Mouse (Mus musculus) limb, embryonic 13.5 days (tissue): ENCODE measurements at regions not wholly inside any gene's neighbourhood (a gene's known extent, or its start where the extent isn't known, plus 50 kb on each side); places are given as distances from the start of the nearest gene placed in this dataset.

Source experiments
- ATAC-seq: fragments of 200-750 bp; cut with Nextera tagmentation; 2 replicates; pipeline ENCODE4 v1.8.0; 2017; ENCODE audit warnings: low read depth, moderate number of reproducible peaks, moderate TSS enrichment; ENCODE audit not compliant: low FRiP score
- H3K27ac ChIP-seq: fragments of 300-500 bp; sonication (generic); 2 replicates; pipeline ENCODE4 v1.5.1; 2015; ENCODE audit warnings: inconsistent platforms, mild to moderate bottlenecking, moderate library complexity
- H3K27me3 ChIP-seq: fragments of 300-500 bp; sonication (generic); 2 replicates; pipeline ENCODE4 v1.6.1; 2015; ENCODE audit warnings: mild to moderate bottlenecking, inconsistent platforms
- H3K36me3 ChIP-seq: fragments of 300-500 bp; sonication (generic); 2 replicates; pipeline ENCODE4 v1.6.1; 2015; ENCODE audit warnings: inconsistent platforms, mild to moderate bottlenecking, moderate library complexity
- H3K4me1 ChIP-seq: fragments of 300-500 bp; sonication (generic); 2 replicates; pipeline ENCODE4 v1.6.1; 2015; ENCODE audit warnings: inconsistent platforms
- H3K4me2 ChIP-seq: fragments of 300-500 bp; sonication (generic); replicated peaks from 2 replicates; pipeline ENCODE4 v1.6.1; 2015; ENCODE audit warnings: inconsistent platforms, mild to moderate bottlenecking, moderate library complexity
- H3K4me3 ChIP-seq: fragments of 300-500 bp; sonication (generic); 2 replicates; pipeline ENCODE4 v1.5.1; 2015; ENCODE audit warnings: moderate library complexity, mild to moderate bottlenecking, inconsistent platforms
- H3K9ac ChIP-seq: fragments of 300-500 bp; sonication (generic); 2 replicates; pipeline ENCODE4 v1.6.1; 2015; ENCODE audit warnings: mild to moderate bottlenecking, inconsistent platforms
- H3K9me3 ChIP-seq: fragments of 300-500 bp; sonication (generic); 2 replicates; pipeline ENCODE4 v1.6.1; 2016; ENCODE audit warnings: inconsistent platforms
- WGBS: fragments of 180-500 bp; shearing (Covaris S2); methylation state at CpG from one replicate; pipeline ENCODE4 v1.1.7; 2015; 5-methylcytosine and 5-hydroxymethylcytosine counted together

GRCm38 (mm10) chr3:41469106-41469505 lies 86.4 kb upstream of the Jade1 start:
- Histone ChIP-seq H3K4me1 (no peaks in the 10 kb centered on the region), H3K9me3 (no peaks in the 10 kb centered on the region), H3K9ac (no peak overlapping the region), H3K4me3 (no peak overlapping the region), H3K27me3 (no peaks in the 10 kb centered on the region), H3K4me2 (no peak overlapping the region), H3K27ac (no peak overlapping the region), H3K36me3 (no peaks in the 10 kb centered on the region)
- WGBS, result 55% methylated on average over 6 of the region's 6 CpGs
- ATAC-seq, result no peak

- H3K9me3 ChIP-seq, result no peaks in the 10 kb centered on the region
- no peaks in the 10 kb centered on the region for H3K36me3 ChIP-seq
- H3K27ac ChIP-seq, result no peak overlapping the region
- no peak for ATAC-seq
- WGBS, result 83% methylated on average over 1 of the region's 1 CpGs
- no peak overlapping the region for H3K9ac ChIP-seq
- H3K4me3 ChIP-seq, result no peak overlapping the region
- no peaks in the 10 kb centered on the region for H3K4me1 ChIP-seq
- H3K27me3 ChIP-seq, result no peaks in the 10 kb centered on the region
- no peak overlapping the region for H3K4me2 ChIP-seq
Measured at GRCm38 (mm10) chr3:41467857-41468256, 87.7 kb upstream of the Jade1 start.

GRCm38 (mm10) chr3:41465893-41466292 lies 89.6 kb upstream of the Jade1 start:
- Histone ChIP-seq H3K27ac (no peak overlapping the region), H3K4me1 (no peaks in the 10 kb centered on the region), H3K4me2 (no peak overlapping the region), H3K27me3 (no peaks in the 10 kb centered on the region), H3K4me3 (no peak overlapping the region), H3K9ac (no peak overlapping the region), H3K36me3 (no peaks in the 10 kb centered on the region), H3K9me3 (no peaks in the 10 kb centered on the region)
- ATAC-seq, result no peak
- 70% methylated on average over 2 of the region's 2 CpGs for WGBS

- Histone ChIP-seq H3K9me3 (no peaks in the 10 kb centered on the region), H3K9ac (no peak overlapping the region), H3K4me3 (no peak overlapping the region), H3K4me2 (no peak overlapping the region), H3K27ac (no peak overlapping the region), H3K27me3 (no peaks in the 10 kb centered on the region), H3K4me1 (no peaks in the 10 kb centered on the region), H3K36me3 (no peaks in the 10 kb centered on the region)
- WGBS, result 79% methylated on average over 11 of the region's 11 CpGs
- no peak for ATAC-seq
Measured at GRCm38 (mm10) chr3:41462953-41463644, 92.4 kb upstream of the Jade1 start.

- no peaks in the 10 kb centered on the region for H3K36me3 ChIP-seq
- WGBS, result 89% methylated on average over 4 of the region's 4 CpGs
- H3K4me2 ChIP-seq, result no peak overlapping the region
- H3K4me3 ChIP-seq, result no peak overlapping the region
- ATAC-seq, result no peak
- H3K27me3 ChIP-seq, result peaks cover 3% of the 10 kb centered on the region; the same call in 1 of the 2 replicates
- no peak overlapping the region for H3K9ac ChIP-seq
- H3K9me3 ChIP-seq, result no peaks in the 10 kb centered on the region
- H3K27ac ChIP-seq, result no peak overlapping the region
- no peaks in the 10 kb centered on the region for H3K4me1 ChIP-seq
Measured at GRCm38 (mm10) chr3:41460131-41460530, 95.4 kb upstream of the Jade1 start.

- ATAC-seq, result no peak
- Histone ChIP-seq H3K9ac (no peak overlapping the region), H3K36me3 (no peaks in the 10 kb centered on the region), H3K4me2 (no peak overlapping the region), H3K9me3 (no peaks in the 10 kb centered on the region), H3K4me1 (peaks cover 7% of the 10 kb centered on the region; the same call in 1 of the 2 replicates), H3K27ac (no peak overlapping the region), H3K4me3 (no peak overlapping the region), H3K27me3 (peaks cover 3% of the 10 kb centered on the region; the same call in 1 of the 2 replicates)
- WGBS, result 93% methylated on average over 6 of the region's 6 CpGs
Measured at GRCm38 (mm10) chr3:41458156-41458555, 97.4 kb upstream of the Jade1 start.

- Histone ChIP-seq H3K4me3 (no peak overlapping the region), H3K27me3 (peaks cover 3% of the 10 kb centered on the region; the same call in 1 of the 2 replicates), H3K27ac (no peak overlapping the region), H3K9me3 (no peaks in the 10 kb centered on the region), H3K4me1 (peaks cover 25% of the 10 kb centered on the region; the same call in 1 of the 2 replicates), H3K36me3 (no peaks in the 10 kb centered on the region), H3K9ac (no peak overlapping the region), H3K4me2 (no peak overlapping the region)
- peak; percentile 69; the same call in 1 of the 2 replicates for ATAC-seq
- 47% methylated on average over 3 of the region's 3 CpGs for WGBS
Measured at GRCm38 (mm10) chr3:41453525-41453924, 102.0 kb upstream of the Jade1 start.

- Histone ChIP-seq H3K9ac (no peak overlapping the region), H3K36me3 (no peaks in the 10 kb centered on the region), H3K9me3 (peaks cover 4% of the 10 kb centered on the region; the same call in 1 of the 2 replicates), H3K27me3 (peaks cover 3% of the 10 kb centered on the region; the same call in 1 of the 2 replicates), H3K4me2 (no peak overlapping the region), H3K4me1 (peaks cover 25% of the 10 kb centered on the region; the same call in 1 of the 2 replicates), H3K4me3 (no peak overlapping the region), H3K27ac (no peak overlapping the region)
- ATAC-seq, result no peak
- WGBS, result 46% methylated on average over 3 of the region's 3 CpGs
Measured at GRCm38 (mm10) chr3:41452716-41453090, 102.8 kb upstream of the Jade1 start.

GRCm38 (mm10) chr3:41452020-41452715 lies 103.4 kb upstream of the Jade1 start:
- Histone ChIP-seq H3K27ac (no peak overlapping the region), H3K36me3 (no peaks in the 10 kb centered on the region), H3K9ac (no peak overlapping the region), H3K9me3 (peaks cover 8% of the 10 kb centered on the region; the same call in 1 of the 2 replicates), H3K4me2 (no peak overlapping the region), H3K4me1 (peaks cover 25% of the 10 kb centered on the region; the same call in 1 of the 2 replicates), H3K27me3 (peaks cover 3% of the 10 kb centered on the region; the same call in 1 of the 2 replicates), H3K4me3 (no peak overlapping the region)
- WGBS, result 62% methylated on average over 3 of the region's 3 CpGs
- no peak for ATAC-seq

- 42% methylated on average over 1 of the region's 1 CpGs for WGBS
- Histone ChIP-seq H3K9ac (no peak overlapping the region), H3K9me3 (peaks cover 8% of the 10 kb centered on the region; the same call in 1 of the 2 replicates), H3K36me3 (no peaks in the 10 kb centered on the region), H3K4me1 (peaks cover 25% of the 10 kb centered on the region; the same call in 1 of the 2 replicates), H3K27ac (no peak overlapping the region), H3K4me2 (no peak overlapping the region), H3K4me3 (no peak overlapping the region), H3K27me3 (peaks cover 3% of the 10 kb centered on the region; the same call in 1 of the 2 replicates)
- ATAC-seq, result no peak
Measured at GRCm38 (mm10) chr3:41450696-41451095, 104.8 kb upstream of the Jade1 start.

- Histone ChIP-seq H3K27ac (no peak overlapping the region), H3K4me1 (no peaks in the 10 kb centered on the region), H3K9ac (no peak overlapping the region), H3K4me3 (no peak overlapping the region), H3K36me3 (no peaks in the 10 kb centered on the region), H3K27me3 (no peaks in the 10 kb centered on the region), H3K4me2 (no peak overlapping the region), H3K9me3 (peaks cover 8% of the 10 kb centered on the region; the same call in 1 of the 2 replicates)
- no peak for ATAC-seq
- WGBS, result 92% methylated on average over 9 of the region's 9 CpGs
Measured at GRCm38 (mm10) chr3:41444243-41444753, 111.2 kb upstream of the Jade1 start.

GRCm38 (mm10) chr3:41436238-41436637 lies 119.3 kb upstream of the Jade1 start:
- Histone ChIP-seq H3K9ac (no peak overlapping the region), H3K4me3 (no peak overlapping the region), H3K36me3 (no peaks in the 10 kb centered on the region), H3K9me3 (no peaks in the 10 kb centered on the region), H3K27me3 (no peaks in the 10 kb centered on the region), H3K4me1 (no peaks in the 10 kb centered on the region), H3K4me2 (no peak overlapping the region), H3K27ac (no peak overlapping the region)
- no peak for ATAC-seq
- WGBS, result 91% methylated on average over 8 of the region's 8 CpGs
